Mouse (Mus musculus) neutrophil, adult 5-6 weeks (primary cell): ENCODE measurements around the gene Rdh8. TPM values are rescaled to one million over a fixed set of nuclear protein-coding genes. Genes with fewer than 3 reads are reported as not detected.
A peak's percentile ranks its signal among the peaks of the same experiment; 100 is the strongest.
"Not testable (repeated sequence)": the region's sequence is repeated elsewhere in the genome, so short reads cannot be mapped to it uniquely, and the experiment has no call there.

Experiments used
- ATAC-seq: fragments of 151-379, 151-347 bp; 2 replicates; pipeline ENCODE4 v1.8.0; 2017; ENCODE audit warnings: mild to moderate bottlenecking, moderate TSS enrichment; ENCODE audit not compliant: insufficient number of reproducible peaks, poor library complexity, low FRiP score, severe bottlenecking; ENCODE audit errors: extremely low read depth
- total RNA-seq: library from RNA; stranded (forward); fragments of 200-1000 nt; gene quantifications from 2 replicates; pipeline ENCODE4 v1.2.3, GENCODE M21; 2017

Rdh8 gene
- total RNA-seq, 1 experiment from 2014 or later: not detected

- peak; percentile 28; the same call in 1 of the 2 replicates for ATAC-seq
Observed at GRCm38 (mm10) chr9:20830901-20831643, 12.8 kb downstream of the Rdh8 start.

GRCm38 (mm10) chr9:20834881-20835280, 16.6 kb downstream of the Rdh8 start:
- ATAC-seq: no peak

GRCm38 (mm10) chr9:20835431-20835954, 17.2 kb downstream of the Rdh8 start:
- ATAC-seq: not testable (repeated sequence)

- ATAC-seq: no peak
Observed at GRCm38 (mm10) chr9:20837184-20837947, 19.1 kb downstream of the Rdh8 start.

- ATAC-seq: no peak
Observed at GRCm38 (mm10) chr9:20838931-20839330, 20.6 kb downstream of the Rdh8 start.

- ATAC-seq: no peak
Observed at GRCm38 (mm10) chr9:20842211-20842610, 23.9 kb downstream of the Rdh8 start.

GRCm38 (mm10) chr9:20842670-20843069, 24.4 kb downstream of the Rdh8 start:
- no peak for ATAC-seq

GRCm38 (mm10) chr9:20850179-20850578, 31.9 kb downstream of the Rdh8 start:
- ATAC-seq: no peak

GRCm38 (mm10) chr9:20857131-20857530, 38.8 kb downstream of the Rdh8 start:
- peak; percentile 43; the same call in 1 of the 2 replicates for ATAC-seq

- no peak for ATAC-seq
Observed at GRCm38 (mm10) chr9:20859926-20860325, 41.6 kb downstream of the Rdh8 start.

GRCm38 (mm10) chr9:20861821-20862220, 43.5 kb downstream of the Rdh8 start:
- no peak for ATAC-seq

GRCm38 (mm10) chr9:20862225-20862624, 43.9 kb downstream of the Rdh8 start:
- ATAC-seq: no peak

GRCm38 (mm10) chr9:20866879-20867278, 48.6 kb downstream of the Rdh8 start:
- no peak for ATAC-seq

- ATAC-seq: peak; percentile 16; the same call in 1 of the 2 replicates
Observed at GRCm38 (mm10) chr9:20868448-20869001, 50.2 kb downstream of the Rdh8 start, which contains the start of gene A230050P20Rik. Gene A230050P20Rik (plus strand): TSS chr9:20868642.

GRCm38 (mm10) chr9:20869246-20869645, 50.9 kb downstream of the Rdh8 start:
- ATAC-seq: no peak

- ATAC-seq: no peak
Observed at GRCm38 (mm10) chr9:20870211-20871173, 52.2 kb downstream of the Rdh8 start.

GRCm38 (mm10) chr9:20872991-20873390, 54.7 kb downstream of the Rdh8 start:
- no peak for ATAC-seq

GRCm38 (mm10) chr9:20873521-20873920, 55.2 kb downstream of the Rdh8 start:
- ATAC-seq: no peak
